Comparison of ENCODE assay signal across 9 mouse cellular contexts in genomic region chr14:122373458-122373857, GRCm38 (mm10).
DNase-seq lines count a peak whose midpoint lies in the region; ATAC-seq lines count a peak whose summit lies in the region.
"Had no signal": no experiment of that assay in that cellular context is flagged by ENCODE, and none has a peak within 500 bp of the region (broad histone marks: within the 10 kb centered on the region; RNA-seq: fewer than 3 reads in every experiment).

No protein-coding gene starts in this region.

- H3K9me3 ChIP-seq in kidney, embryonic 15.5 days (replicated peaks) = no peaks in the 10 kb centered on the region
- H3K9me3 ChIP-seq in embryonic facial prominence, embryonic 15.5 days (replicated peaks) = no peaks in the 10 kb centered on the region
- H3K9me3 ChIP-seq in limb, embryonic 12.5 days = no peaks in the 10 kb centered on the region
- H3K9me3 ChIP-seq: liver, embryonic 13.5 days had no signal

- no peak overlapping the region for H3K27ac ChIP-seq in kidney, embryonic 15.5 days
- no peak overlapping the region for H3K27ac ChIP-seq in embryonic facial prominence, embryonic 15.5 days (replicated peaks)
- no peak overlapping the region for H3K27ac ChIP-seq in limb, embryonic 12.5 days
- H3K27ac ChIP-seq: liver, embryonic 13.5 days had no signal

- ATAC-seq in kidney, embryonic 15.5 days (replicated peaks; ENCODE audit: low FRiP score) = no peak
- no peak for ATAC-seq in embryonic facial prominence, embryonic 15.5 days (ENCODE audit: insufficient number of reproducible peaks, low FRiP score, low TSS enrichment, low read depth)
- ATAC-seq in limb, embryonic 12.5 days (ENCODE audit: insufficient number of reproducible peaks, insufficient read depth, low FRiP score, low TSS enrichment, low read depth) = no peak
- ATAC-seq in megakaryocyte-erythroid progenitor cell, adult 5-6 weeks (replicated peaks; ENCODE audit: low FRiP score, low TSS enrichment, poor library complexity, severe bottlenecking) = no peak

- peaks cover 25% of the 10 kb centered on the region for H3K27me3 ChIP-seq in kidney, embryonic 15.5 days
- H3K27me3 ChIP-seq in embryonic facial prominence, embryonic 15.5 days = peaks cover 18% of the 10 kb centered on the region
- peaks cover 16% of the 10 kb centered on the region for H3K27me3 ChIP-seq in limb, embryonic 12.5 days
- H3K27me3 ChIP-seq: liver, embryonic 13.5 days had no signal

- peaks cover 16% of the 10 kb centered on the region for H3K4me1 ChIP-seq in kidney, embryonic 15.5 days
- no peaks in the 10 kb centered on the region; the same call in 1 of the 2 replicates for H3K4me1 ChIP-seq in embryonic facial prominence, embryonic 15.5 days
- peaks cover 42% of the 10 kb centered on the region for H3K4me1 ChIP-seq in limb, embryonic 12.5 days (replicated peaks)
- H3K4me1 ChIP-seq: liver, embryonic 13.5 days had no signal

- WGBS in kidney, embryonic 15.5 days = 22% methylated on average over 19 of the region's 19 CpGs
- WGBS in embryonic facial prominence, embryonic 15.5 days = 21% methylated on average over 19 of the region's 19 CpGs
- WGBS in limb, embryonic 12.5 days = 37% methylated on average over 19 of the region's 19 CpGs

- peak overlapping the region; percentile 44 for H3K4me2 ChIP-seq in kidney, embryonic 15.5 days
- H3K4me2 ChIP-seq in embryonic facial prominence, embryonic 15.5 days (replicated peaks) = peak overlapping the region; percentile 32
- H3K4me2 ChIP-seq in limb, embryonic 12.5 days = peak overlapping the region; percentile 44
- H3K4me2 ChIP-seq: liver, embryonic 13.5 days had no signal

- H3K36me3 ChIP-seq in kidney, embryonic 15.5 days = no peaks in the 10 kb centered on the region
- H3K36me3 ChIP-seq in embryonic facial prominence, embryonic 15.5 days = no peaks in the 10 kb centered on the region
- H3K36me3 ChIP-seq in limb, embryonic 12.5 days = no peaks in the 10 kb centered on the region
- H3K36me3 ChIP-seq: liver, embryonic 13.5 days had no signal

- DNase-seq in kidney, postnatal 10 days = no peak
- DNase-seq in retina, postnatal 1 day = peak; percentile 56
- no peak for DNase-seq in adrenal gland, postnatal 14 days
- DNase-seq in left cerebral cortex, adult 8-10 months (ENCODE audit: low spot score in 2 of 2) = no peak
- DNase-seq: liver, embryonic 13.5 days had no signal

- no peak overlapping the region for H3K9ac ChIP-seq in kidney, embryonic 15.5 days
- no peak overlapping the region for H3K9ac ChIP-seq in embryonic facial prominence, embryonic 15.5 days
- H3K9ac ChIP-seq in limb, embryonic 12.5 days (replicated peaks) = no peak overlapping the region
- H3K9ac ChIP-seq: liver, embryonic 13.5 days had no signal

- peak overlapping the region; percentile 24; the same call in 1 of the 2 replicates for H3K4me3 ChIP-seq in kidney, embryonic 15.5 days (replicated peaks)
- H3K4me3 ChIP-seq in embryonic facial prominence, embryonic 15.5 days (replicated peaks) = 0 out of 2 replicates have a peak overlapping the region, but pooled peaks have one; percentile 7
- H3K4me3 ChIP-seq in limb, embryonic 12.5 days (replicated peaks) = 0 out of 2 replicates have a peak overlapping the region, but pooled peaks have one; percentile 11
- H3K4me3 ChIP-seq: liver, embryonic 13.5 days had no signal
